Mouse (Mus musculus) subcutaneous adipose tissue, adult 2 months (tissue): ENCODE results near the gene Gm10295. TPM values are rescaled to one million over a fixed set of nuclear protein-coding genes. Genes with fewer than 3 reads are reported as not detected.

Experiments used
- polyA plus RNA-seq: library from polyadenylated mRNA; depleted of rRNA; stranded (reverse); fragments of >200 nt; gene quantifications from 2 replicates; pipeline ENCODE4 v1.2.3, GENCODE M21; 2012; ENCODE audit warnings: low replicate concordance; rRNA removed

Gm10295 gene
- polyA plus RNA-seq: not detected in 2 replicates

GRCm38 (mm10) chr7:71351364-71351763 is at the start of gene Gm10295:
Gm10295 (minus strand) TSS chr7:71351485.

